Mouse (Mus musculus): ENCODE data around the gene Calcrl. TPM values are rescaled to one million over a fixed set of nuclear protein-coding genes. Genes with fewer than 3 reads are reported as not detected.
A peak's percentile ranks its signal among the peaks of the same experiment; 100 is the strongest.

Calcrl gene
- polyA plus RNA-seq, 1 experiment from 2014 or later: 55.3 TPM

GRCm38 (mm10) chr2:84457221-84457620 is 32.0 kb upstream of the Calcrl start:
- Histone ChIP-seq H3K9me3 (ENCODE audit: control insufficient read depth, low read length) (no peaks in the 10 kb centered on the region), H3K4me3 (ENCODE audit: control insufficient read depth in 1 of 2, insufficient read depth in 1 of 2, low read depth in 1 of 2, low read length in 2 of 2) (no peak overlapping the region), H3K9ac (ENCODE audit: low read length) (no peak overlapping the region), H3K4me2 (ENCODE audit: low read length) (no peak overlapping the region), H3K27me3 (ENCODE audit: control insufficient read depth, insufficient read depth, low read length) (no peaks in the 10 kb centered on the region), H3K4me1 (ENCODE audit: control insufficient read depth in 2 of 2, insufficient read depth in 2 of 2, low read length in 2 of 2) (peaks cover 0 to 11% of the 10 kb centered on the region in 2 experiments; a peak in 2 of 4 replicates), H3K36me3 (ENCODE audit: control insufficient read depth, insufficient read depth, low read length) (peaks cover 23% of the 10 kb centered on the region), H3K27ac (replicated peaks in 1 of 2; ENCODE audit: control insufficient read depth in 1 of 2, insufficient read depth in 1 of 2, low read depth in 2 of 2, low read length in 2 of 2) (no peak overlapping the region)
- ATAC-seq (ENCODE audit: insufficient number of reproducible peaks, insufficient read depth, low FRiP score, low read depth): no peak
- 38% methylated on average over 6 of the region's 6 CpGs for WGBS

GRCm38 (mm10) chr2:84455236-84455799 is 30.1 kb upstream of the Calcrl start:
- Histone ChIP-seq H3K4me1 (ENCODE audit: control insufficient read depth in 2 of 2, insufficient read depth in 2 of 2, low read length in 2 of 2) (peaks cover 0 to 11% of the 10 kb centered on the region in 2 experiments; a peak in 2 of 4 replicates), H3K4me3 (ENCODE audit: control insufficient read depth in 1 of 2, insufficient read depth in 1 of 2, low read depth in 1 of 2, low read length in 2 of 2) (no peak overlapping the region), H3K36me3 (ENCODE audit: control insufficient read depth, insufficient read depth, low read length) (peaks cover 31% of the 10 kb centered on the region), H3K27me3 (ENCODE audit: control insufficient read depth, insufficient read depth, low read length) (no peaks in the 10 kb centered on the region), H3K27ac (replicated peaks in 1 of 2; ENCODE audit: control insufficient read depth in 1 of 2, insufficient read depth in 1 of 2, low read depth in 2 of 2, low read length in 2 of 2) (no peak overlapping the region), H3K4me2 (ENCODE audit: low read length) (0 out of 2 replicates have a peak overlapping the region, but pooled peaks have one; percentile 4), H3K9ac (ENCODE audit: low read length) (no peak overlapping the region), H3K9me3 (ENCODE audit: control insufficient read depth, low read length) (no peaks in the 10 kb centered on the region)
- WGBS: 8% methylated on average over 5 of the region's 5 CpGs
- ATAC-seq (ENCODE audit: insufficient number of reproducible peaks, insufficient read depth, low FRiP score, low read depth): no peak

- no peaks in the 10 kb centered on the region for H3K27me3 ChIP-seq (ENCODE audit: control insufficient read depth, insufficient read depth, low read length)
- ATAC-seq (ENCODE audit: insufficient number of reproducible peaks, insufficient read depth, low FRiP score, low read depth): 0 out of 2 replicates have a peak, but pooled peaks have one; percentile 12
- H3K4me2 ChIP-seq (ENCODE audit: low read length): 0 out of 2 replicates have a peak overlapping the region, but pooled peaks have one; percentile 4
- H3K4me3 ChIP-seq (ENCODE audit: control insufficient read depth in 1 of 2, insufficient read depth in 1 of 2, low read depth in 1 of 2, low read length in 2 of 2): no peak overlapping the region
- H3K9me3 ChIP-seq (ENCODE audit: control insufficient read depth, low read length): no peaks in the 10 kb centered on the region
- H3K4me1 ChIP-seq (ENCODE audit: control insufficient read depth in 2 of 2, insufficient read depth in 2 of 2, low read length in 2 of 2): peaks cover 0 to 11% of the 10 kb centered on the region in 2 experiments; a peak in 2 of 4 replicates
- H3K9ac ChIP-seq (ENCODE audit: low read length): no peak overlapping the region
- H3K36me3 ChIP-seq (ENCODE audit: control insufficient read depth, insufficient read depth, low read length): peaks cover 31% of the 10 kb centered on the region
- peak overlapping the region; percentile 1 to 14; a peak in 2 of 4 replicates for H3K27ac ChIP-seq (replicated peaks in 1 of 2; ENCODE audit: control insufficient read depth in 1 of 2, insufficient read depth in 1 of 2, low read depth in 2 of 2, low read length in 2 of 2)
- 49% methylated on average over 10 of the region's 10 CpGs for WGBS
Measured at GRCm38 (mm10) chr2:84454551-84455235, 29.5 kb upstream of the Calcrl start.

- 21% methylated on average over 5 of the region's 5 CpGs for WGBS
- Histone ChIP-seq H3K4me1 (ENCODE audit: control insufficient read depth in 2 of 2, insufficient read depth in 2 of 2, low read length in 2 of 2) (peaks cover 0 to 11% of the 10 kb centered on the region in 2 experiments; a peak in 2 of 4 replicates), H3K27ac (replicated peaks in 1 of 2; ENCODE audit: control insufficient read depth in 1 of 2, insufficient read depth in 1 of 2, low read depth in 2 of 2, low read length in 2 of 2) (no peak overlapping the region), H3K36me3 (ENCODE audit: control insufficient read depth, insufficient read depth, low read length) (peaks cover 31% of the 10 kb centered on the region), H3K4me3 (ENCODE audit: control insufficient read depth in 1 of 2, insufficient read depth in 1 of 2, low read depth in 1 of 2, low read length in 2 of 2) (no peak overlapping the region), H3K4me2 (ENCODE audit: low read length) (no peak overlapping the region), H3K9ac (ENCODE audit: low read length) (no peak overlapping the region), H3K27me3 (ENCODE audit: control insufficient read depth, insufficient read depth, low read length) (no peaks in the 10 kb centered on the region), H3K9me3 (ENCODE audit: control insufficient read depth, low read length) (no peaks in the 10 kb centered on the region)
- no peak for ATAC-seq (ENCODE audit: insufficient number of reproducible peaks, insufficient read depth, low FRiP score, low read depth)
Measured at GRCm38 (mm10) chr2:84454051-84454450, 28.8 kb upstream of the Calcrl start.

GRCm38 (mm10) chr2:84445499-84445898 is 20.3 kb upstream of the Calcrl start:
- Histone ChIP-seq H3K27me3 (ENCODE audit: control insufficient read depth, insufficient read depth, low read length) (no peaks in the 10 kb centered on the region), H3K36me3 (ENCODE audit: control insufficient read depth, insufficient read depth, low read length) (peaks cover 22% of the 10 kb centered on the region), H3K4me3 (ENCODE audit: control insufficient read depth in 1 of 2, insufficient read depth in 1 of 2, low read depth in 1 of 2, low read length in 2 of 2) (no peak overlapping the region), H3K4me1 (ENCODE audit: control insufficient read depth in 2 of 2, insufficient read depth in 2 of 2, low read length in 2 of 2) (no peaks in the 10 kb centered on the region), H3K27ac (replicated peaks in 1 of 2; ENCODE audit: control insufficient read depth in 1 of 2, insufficient read depth in 1 of 2, low read depth in 2 of 2, low read length in 2 of 2) (peak overlapping the region in 1 of 2 experiments; percentile 47; a peak in 1 of 4 replicates), H3K9me3 (ENCODE audit: control insufficient read depth, low read length) (no peaks in the 10 kb centered on the region), H3K9ac (ENCODE audit: low read length) (no peak overlapping the region), H3K4me2 (ENCODE audit: low read length) (no peak overlapping the region)
- no peak for ATAC-seq (ENCODE audit: insufficient number of reproducible peaks, insufficient read depth, low FRiP score, low read depth)
- WGBS: 70% methylated on average over 1 of the region's 1 CpGs

- H3K36me3 ChIP-seq (ENCODE audit: control insufficient read depth, insufficient read depth, low read length): peaks cover 27% of the 10 kb centered on the region
- H3K4me1 ChIP-seq (ENCODE audit: control insufficient read depth in 2 of 2, insufficient read depth in 2 of 2, low read length in 2 of 2): no peaks in the 10 kb centered on the region
- no peaks in the 10 kb centered on the region for H3K27me3 ChIP-seq (ENCODE audit: control insufficient read depth, insufficient read depth, low read length)
- no peaks in the 10 kb centered on the region for H3K9me3 ChIP-seq (ENCODE audit: control insufficient read depth, low read length)
- no peak overlapping the region for H3K4me3 ChIP-seq (ENCODE audit: control insufficient read depth in 1 of 2, insufficient read depth in 1 of 2, low read depth in 1 of 2, low read length in 2 of 2)
- no peak for ATAC-seq (ENCODE audit: insufficient number of reproducible peaks, insufficient read depth, low FRiP score, low read depth)
- no peak overlapping the region for H3K4me2 ChIP-seq (ENCODE audit: low read length)
- H3K9ac ChIP-seq (ENCODE audit: low read length): no peak overlapping the region
- 41% methylated on average over 5 of the region's 5 CpGs for WGBS
- H3K27ac ChIP-seq (replicated peaks in 1 of 2; ENCODE audit: control insufficient read depth in 1 of 2, insufficient read depth in 1 of 2, low read depth in 2 of 2, low read length in 2 of 2): 0 out of 4 replicates have a peak overlapping the region, but pooled peaks of 1 of the 2 experiments have one; percentile 1
Measured at GRCm38 (mm10) chr2:84441940-84442339, 16.7 kb upstream of the Calcrl start.

GRCm38 (mm10) chr2:84429724-84430123 is 4.5 kb upstream of the Calcrl start:
- Histone ChIP-seq H3K36me3 (ENCODE audit: control insufficient read depth, insufficient read depth, low read length) (peaks cover 14% of the 10 kb centered on the region; the same call in 1 of the 2 replicates), H3K4me2 (ENCODE audit: low read length) (no peak overlapping the region), H3K9ac (ENCODE audit: low read length) (no peak overlapping the region), H3K4me3 (ENCODE audit: control insufficient read depth in 1 of 2, insufficient read depth in 1 of 2, low read depth in 1 of 2, low read length in 2 of 2) (no peak overlapping the region), H3K27ac (replicated peaks in 1 of 2; ENCODE audit: control insufficient read depth in 1 of 2, insufficient read depth in 1 of 2, low read depth in 2 of 2, low read length in 2 of 2) (no peak overlapping the region), H3K4me1 (ENCODE audit: control insufficient read depth in 2 of 2, insufficient read depth in 2 of 2, low read length in 2 of 2) (no peaks in the 10 kb centered on the region), H3K27me3 (ENCODE audit: control insufficient read depth, insufficient read depth, low read length) (no peaks in the 10 kb centered on the region), H3K9me3 (ENCODE audit: control insufficient read depth, low read length) (no peaks in the 10 kb centered on the region)
- WGBS: 39% methylated on average over 11 of the region's 11 CpGs
- no peak for ATAC-seq (ENCODE audit: insufficient number of reproducible peaks, insufficient read depth, low FRiP score, low read depth)
